Mouse (Mus musculus) forebrain, embryonic 10.5 days (tissue): Measurements from ENCODE around the gene Slc38a11. TPM values are rescaled to one million over a fixed set of nuclear protein-coding genes. Genes with fewer than 3 reads are reported as not detected.

ENCODE experiments used
- DNase-seq: peaks from one replicate; pipeline ENCODE4 v3.0.0-alpha.2; 2017; ENCODE audit warnings: low spot score; ENCODE audit errors: extremely low spot score
- H3K27ac ChIP-seq: fragments of 300-500 bp; sonication (generic); 2 replicates; pipeline ENCODE4 v1.5.1; 2016; ENCODE audit warnings: mild to moderate bottlenecking
- H3K27me3 ChIP-seq: fragments of 300-500 bp; sonication (generic); 2 replicates; pipeline ENCODE4 v1.6.1; 2016; ENCODE audit warnings: mild to moderate bottlenecking; ENCODE audit not compliant: poor library complexity, severe bottlenecking
- H3K36me3 ChIP-seq: fragments of 300-500 bp; sonication (generic); replicated peaks from 2 replicates; pipeline ENCODE4 v1.6.1; 2016; ENCODE audit warnings: mild to moderate bottlenecking, moderate library complexity
- H3K4me1 ChIP-seq: fragments of 300-500 bp; sonication (generic); 2 replicates; pipeline ENCODE4 v1.6.1; 2016
- H3K4me3 ChIP-seq: fragments of 300-500 bp; sonication (generic); 2 replicates; pipeline ENCODE4 v1.5.1; 2016; ENCODE audit warnings: mild to moderate bottlenecking, moderate library complexity
- H3K9me3 ChIP-seq: fragments of 300-500 bp; sonication (generic); 2 replicates; pipeline ENCODE4 v1.6.1; 2016; ENCODE audit warnings: mild to moderate bottlenecking, moderate library complexity
- WGBS: fragments of 180-500 bp; shearing (Covaris S2); methylation state at CpG from one replicate; pipeline ENCODE4 v1.1.7; 2016; 5-methylcytosine and 5-hydroxymethylcytosine counted together
- polyA plus RNA-seq: library from polyadenylated mRNA; unstranded; fragments of >200 nt; fragmentation: Nextera tagmentation; extraction: Ambion mirVana; gene quantifications from 2 replicates; pipeline ENCODE4 v1.2.1, GENCODE M21; 2016

Gene Slc38a11
- polyA plus RNA-seq, 1 experiment from 2014 or later, result 0.78 TPM

DNA sequence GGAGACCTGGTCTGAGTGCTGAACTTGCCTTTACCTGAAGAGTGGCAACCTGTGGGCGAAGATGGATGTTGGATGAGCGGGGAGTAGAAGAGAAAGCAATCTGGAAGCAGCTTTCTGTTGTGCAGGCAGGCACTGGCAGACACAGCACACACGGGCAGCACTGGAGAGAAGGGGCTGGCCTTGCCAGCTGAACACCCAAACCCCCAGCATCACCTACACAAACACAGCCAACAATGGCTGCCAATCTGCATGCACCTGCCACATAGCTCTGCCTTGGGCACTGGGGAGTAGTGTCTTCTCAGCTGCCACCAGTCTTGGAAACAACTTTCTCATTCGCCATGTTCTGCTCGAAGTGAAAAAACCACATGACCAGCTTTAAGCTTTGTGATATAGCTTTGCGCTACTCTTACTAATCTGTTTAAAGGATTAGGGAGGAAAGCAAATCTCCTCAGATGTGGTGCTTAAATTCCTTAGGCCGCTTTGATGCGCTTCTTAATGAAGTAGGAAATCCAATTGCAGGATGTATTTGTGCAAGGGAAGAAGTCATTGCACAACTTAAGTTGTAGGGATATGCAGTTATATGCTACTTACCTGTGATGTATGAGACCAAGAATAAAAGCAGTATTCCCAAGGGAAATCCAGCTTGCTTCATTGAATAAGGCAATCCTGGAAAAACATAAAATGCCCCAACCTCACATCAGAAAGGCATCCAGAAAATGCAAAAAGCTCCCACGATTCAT is 2.9 kb downstream of the Slc38a11 start:
- WGBS, result 49% methylated on average over 9 of the region's 9 CpGs
- Histone ChIP-seq H3K4me3 (no peak overlapping the region), H3K9me3 (no peaks in the 10 kb centered on the region), H3K27me3 (peaks cover 34% of the 10 kb centered on the region), H3K4me1 (peaks cover 30% of the 10 kb centered on the region), H3K27ac (no peak overlapping the region), H3K36me3 (no peaks in the 10 kb centered on the region)
- DNase-seq, result no peak

GRCm38 (mm10) chr2:65347367-65347766 is 16.5 kb downstream of the Slc38a11 start:
- no peak overlapping the region for H3K27ac ChIP-seq
- WGBS, result 76% methylated on average over 4 of the region's 4 CpGs
- DNase-seq, result no peak

DNA sequence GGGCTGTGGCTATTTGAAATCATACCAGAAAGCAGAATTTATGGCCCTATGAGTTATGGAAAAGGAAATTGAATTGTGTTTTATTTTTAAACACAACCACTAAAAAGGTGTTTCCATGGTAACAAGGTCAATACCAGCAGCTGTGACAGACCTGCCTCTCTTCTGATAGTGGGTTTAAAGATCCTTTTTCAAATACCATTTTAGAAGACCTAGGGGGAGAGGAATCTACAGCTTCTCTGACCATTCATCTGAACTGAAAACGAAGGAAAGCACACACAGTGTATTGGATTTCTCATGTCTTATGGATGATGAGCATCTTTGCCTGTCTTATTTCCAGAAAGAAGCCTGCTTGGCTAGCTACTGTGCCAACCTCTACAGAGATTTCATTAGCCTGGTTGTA is 16.9 kb downstream of the Slc38a11 start:
- WGBS, result 72% methylated on average over 1 of the region's 1 CpGs
- H3K9me3 ChIP-seq, result no peaks in the 10 kb centered on the region
- no peak overlapping the region for H3K4me3 ChIP-seq
- DNase-seq, result no peak
- no peaks in the 10 kb centered on the region for H3K36me3 ChIP-seq
- no peak overlapping the region for H3K27ac ChIP-seq
- H3K27me3 ChIP-seq, result no peaks in the 10 kb centered on the region
- peaks cover 2% of the 10 kb centered on the region; the same call in 1 of the 2 replicates for H3K4me1 ChIP-seq

More at GRCm38 (mm10) chr2:65347367-65347766, 16.5 kb downstream of the Slc38a11 start:
- Histone ChIP-seq H3K36me3 (no peaks in the 10 kb centered on the region), H3K4me3 (no peak overlapping the region), H3K27me3 (no peaks in the 10 kb centered on the region), H3K4me1 (peaks cover 2% of the 10 kb centered on the region; the same call in 1 of the 2 replicates), H3K9me3 (no peaks in the 10 kb centered on the region)

DNA sequence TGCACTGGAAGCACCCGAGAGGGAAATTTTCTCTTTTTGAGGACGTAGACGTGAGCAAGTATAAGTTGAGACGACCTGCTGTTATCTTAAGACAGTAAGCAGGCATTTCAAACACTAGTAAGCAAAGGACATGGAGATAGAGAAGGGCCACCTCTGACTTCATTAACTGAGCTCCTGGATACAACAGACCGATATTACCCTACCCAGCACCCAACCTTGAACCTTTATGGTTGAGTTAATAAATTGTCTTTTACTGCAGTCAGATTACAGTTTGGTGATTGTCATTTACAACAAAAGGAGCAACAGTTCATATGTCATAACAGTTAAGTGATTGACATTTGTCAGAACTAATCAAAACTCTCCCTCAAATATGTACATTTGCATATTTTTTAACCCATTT is 17.8 kb downstream of the Slc38a11 start:
- Histone ChIP-seq H3K27ac (no peak overlapping the region), H3K4me3 (no peak overlapping the region), H3K9me3 (no peaks in the 10 kb centered on the region), H3K27me3 (no peaks in the 10 kb centered on the region), H3K36me3 (no peaks in the 10 kb centered on the region), H3K4me1 (peaks cover 3% of the 10 kb centered on the region)
- DNase-seq, result no peak
- WGBS, result 92% methylated on average over 5 of the region's 5 CpGs

DNA sequence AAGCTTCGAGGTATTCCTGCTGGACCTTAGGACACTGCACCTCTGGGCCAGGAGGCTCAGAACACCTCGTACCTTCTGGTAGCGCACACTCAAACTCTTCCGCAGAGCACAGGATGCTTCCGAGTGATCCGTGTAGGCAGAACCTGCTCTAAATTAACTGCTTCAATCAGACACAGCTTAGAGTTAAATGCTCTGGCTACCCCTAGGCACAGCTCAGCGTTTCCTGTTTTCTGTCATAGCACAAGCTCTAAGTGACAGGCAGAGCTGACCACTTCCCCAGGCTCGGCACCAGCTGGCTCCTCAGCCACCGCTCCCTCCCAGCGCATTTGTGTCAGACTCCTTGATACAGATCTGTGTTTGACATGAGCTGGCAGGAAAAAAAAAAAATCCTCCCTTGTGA is 21.8 kb downstream of the Slc38a11 start:
- H3K36me3 ChIP-seq, result no peaks in the 10 kb centered on the region
- 68% methylated on average over 10 of the region's 10 CpGs for WGBS
- no peak overlapping the region for H3K27ac ChIP-seq
- H3K9me3 ChIP-seq, result no peaks in the 10 kb centered on the region
- DNase-seq, result no peak
- H3K27me3 ChIP-seq, result no peaks in the 10 kb centered on the region
- no peak overlapping the region for H3K4me3 ChIP-seq
- peaks cover 12% of the 10 kb centered on the region for H3K4me1 ChIP-seq

GRCm38 (mm10) chr2:65340839-65341238 is 23.0 kb downstream of the Slc38a11 start:
- Histone ChIP-seq H3K27me3 (no peaks in the 10 kb centered on the region), H3K36me3 (no peaks in the 10 kb centered on the region), H3K27ac (no peak overlapping the region), H3K4me3 (no peak overlapping the region), H3K9me3 (no peaks in the 10 kb centered on the region), H3K4me1 (peaks cover 12% of the 10 kb centered on the region)
- no peak for DNase-seq
- WGBS, result 72% methylated on average over 3 of the region's 3 CpGs

DNA sequence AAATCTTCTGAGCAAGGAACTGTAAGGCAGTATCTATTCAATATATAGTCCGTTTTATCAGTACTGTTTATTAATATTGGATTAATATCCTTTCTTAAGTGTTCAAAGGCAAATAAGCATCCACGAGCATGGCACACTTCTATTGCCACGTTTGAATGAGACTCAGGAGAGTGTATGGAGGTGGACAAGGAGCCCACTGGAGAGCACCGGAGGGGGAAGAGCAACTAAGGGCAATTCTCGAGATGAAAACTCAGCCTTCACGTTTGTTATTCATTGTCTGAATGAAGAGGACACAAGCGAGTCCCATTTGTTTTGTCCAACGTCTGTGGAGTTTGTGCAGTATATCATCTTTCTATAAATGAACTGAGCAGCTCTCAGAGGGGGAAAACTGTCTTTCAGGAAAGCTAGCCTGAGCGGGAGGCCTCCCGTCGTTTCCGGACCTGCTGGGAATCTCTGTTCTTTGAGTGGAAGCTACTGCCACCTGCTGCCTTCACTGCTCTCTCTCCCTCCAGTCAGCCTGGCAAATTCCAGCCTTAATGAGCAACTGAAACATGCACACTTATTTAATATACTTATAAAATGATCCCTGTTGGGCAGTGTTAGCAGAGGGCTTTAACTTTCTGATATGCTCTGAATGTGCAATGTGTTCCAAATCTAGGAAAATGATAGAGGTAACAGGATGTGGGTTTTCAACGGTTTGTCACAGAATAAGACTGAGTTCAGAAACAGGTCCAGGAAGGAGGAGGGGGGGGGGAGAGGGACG is 26.3 kb downstream of the Slc38a11 start:
- no peak overlapping the region for H3K4me3 ChIP-seq
- WGBS, result 20% methylated on average over 14 of the region's 14 CpGs
- H3K36me3 ChIP-seq, result no peaks in the 10 kb centered on the region

GRCm38 (mm10) chr2:65336608-65337007 is 27.2 kb downstream of the Slc38a11 start:
- no peak overlapping the region for H3K27ac ChIP-seq
- H3K36me3 ChIP-seq, result no peaks in the 10 kb centered on the region
- no peaks in the 10 kb centered on the region for H3K27me3 ChIP-seq
- no peak for DNase-seq
- H3K4me1 ChIP-seq, result peaks cover 12% of the 10 kb centered on the region
- no peak overlapping the region for H3K4me3 ChIP-seq
- no peaks in the 10 kb centered on the region for H3K9me3 ChIP-seq
- WGBS, result 88% methylated on average over 3 of the region's 3 CpGs

More for the DNA sequence above, 26.3 kb downstream of the Slc38a11 start:
- Histone ChIP-seq H3K4me1 (peaks cover 12% of the 10 kb centered on the region), H3K27me3 (no peaks in the 10 kb centered on the region), H3K27ac (no peak overlapping the region), H3K9me3 (no peaks in the 10 kb centered on the region)
- peak; percentile 30 for DNase-seq

DNA sequence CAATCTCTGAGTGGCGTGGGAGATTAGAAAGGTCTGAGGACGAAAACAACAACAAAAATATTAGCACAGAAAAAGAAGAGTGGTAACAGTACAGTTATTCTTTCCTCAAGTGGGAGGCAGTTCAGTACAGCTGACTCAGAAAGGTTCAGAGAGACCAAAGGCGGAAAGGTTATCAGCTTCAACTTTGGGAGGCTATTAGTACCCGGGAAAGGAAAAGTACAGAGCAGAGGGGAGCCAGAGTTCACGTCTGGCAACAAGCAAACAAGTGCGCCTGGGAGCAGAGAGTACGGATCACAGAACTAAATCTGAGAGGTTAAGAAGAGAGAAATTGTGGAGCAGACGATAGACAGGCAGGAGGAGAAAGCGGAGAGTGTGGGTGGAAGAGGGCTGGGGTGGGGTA is 29.7 kb downstream of the Slc38a11 start:
- Histone ChIP-seq H3K27ac (no peak overlapping the region), H3K36me3 (no peaks in the 10 kb centered on the region), H3K27me3 (no peaks in the 10 kb centered on the region), H3K4me1 (peaks cover 12% of the 10 kb centered on the region), H3K4me3 (no peak overlapping the region), H3K9me3 (no peaks in the 10 kb centered on the region)
- DNase-seq, result no peak
- WGBS, result 85% methylated on average over 9 of the region's 9 CpGs

DNA sequence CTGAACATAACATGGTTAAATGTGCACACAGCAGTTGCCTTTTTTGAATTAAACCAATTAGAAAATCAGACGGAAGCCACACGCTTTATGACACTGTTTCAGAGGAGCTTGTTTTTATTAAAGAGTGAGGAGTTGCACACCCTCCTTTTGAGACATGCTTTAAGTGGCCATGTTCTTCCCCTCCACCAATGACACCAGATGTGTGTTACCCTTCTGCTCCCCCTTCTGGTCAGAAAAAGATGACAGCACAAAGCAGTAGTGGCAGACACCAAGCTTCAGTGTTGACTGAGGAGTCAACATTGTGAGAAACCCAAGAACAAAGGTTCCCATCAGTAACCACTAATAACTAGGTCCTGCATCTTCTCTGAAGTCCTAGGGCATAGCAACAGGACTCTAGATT is 32.5 kb downstream of the Slc38a11 start:
- WGBS, result 74% methylated on average over 2 of the region's 2 CpGs
- no peaks in the 10 kb centered on the region for H3K36me3 ChIP-seq
- no peak overlapping the region for H3K4me3 ChIP-seq
- H3K9me3 ChIP-seq, result no peaks in the 10 kb centered on the region
- 0 out of 2 replicates have a peak, but pooled peaks cover 3% of the 10 kb centered on the region for H3K4me1 ChIP-seq
- H3K27ac ChIP-seq, result no peak overlapping the region
- DNase-seq, result peak; percentile 29
- no peaks in the 10 kb centered on the region for H3K27me3 ChIP-seq

DNA sequence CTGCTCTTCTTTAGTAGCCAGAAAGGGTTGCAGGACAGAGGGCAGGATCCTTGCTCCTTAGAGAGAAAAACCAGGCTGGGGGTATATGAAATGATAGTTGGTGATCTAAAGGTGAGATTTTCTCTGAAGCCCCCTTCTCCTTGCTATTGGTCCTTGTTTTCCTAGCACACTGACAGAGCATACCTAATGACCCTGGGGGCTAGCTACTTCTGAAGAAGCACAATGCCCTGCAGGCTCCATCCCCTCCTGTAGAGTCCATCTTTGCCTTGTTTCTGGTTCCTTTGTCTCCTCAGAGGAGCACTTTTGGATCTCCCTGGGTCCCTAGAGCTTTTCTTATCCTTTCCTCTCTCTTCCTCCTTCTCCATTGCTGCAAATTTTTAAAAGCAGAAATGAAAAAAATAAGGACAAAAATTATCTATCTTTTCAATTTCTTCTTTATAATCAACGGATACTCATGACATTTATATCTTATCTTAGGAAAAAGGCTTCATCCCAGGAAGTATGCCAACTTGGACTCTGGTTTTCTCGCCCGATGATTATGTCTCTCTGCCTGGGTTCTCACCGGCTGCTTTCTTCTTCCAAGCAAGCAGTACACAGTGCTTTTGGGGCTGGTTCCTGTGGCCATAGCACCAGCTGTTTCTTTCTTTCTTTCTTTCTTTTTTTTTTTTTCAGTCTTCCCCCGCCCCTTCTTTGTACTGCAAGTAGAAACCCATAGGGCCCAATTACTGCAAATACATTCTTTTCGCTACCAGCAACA is 41.7 kb downstream of the Slc38a11 start:
- Histone ChIP-seq H3K36me3 (no peaks in the 10 kb centered on the region), H3K27me3 (no peaks in the 10 kb centered on the region), H3K9me3 (no peaks in the 10 kb centered on the region), H3K4me1 (peaks cover 14% of the 10 kb centered on the region), H3K27ac (peak overlapping the region; percentile 68), H3K4me3 (no peak overlapping the region)
- no peak for DNase-seq
- 60% methylated on average over 6 of the region's 6 CpGs for WGBS

- no peaks in the 10 kb centered on the region for H3K36me3 ChIP-seq
- H3K27me3 ChIP-seq, result no peaks in the 10 kb centered on the region
- no peak overlapping the region for H3K4me3 ChIP-seq
- H3K9me3 ChIP-seq, result no peaks in the 10 kb centered on the region
- H3K27ac ChIP-seq, result no peak overlapping the region
- WGBS, result 91% methylated on average over 2 of the region's 2 CpGs
- no peak for DNase-seq
- H3K4me1 ChIP-seq, result peaks cover 14% of the 10 kb centered on the region
Observed at GRCm38 (mm10) chr2:65320975-65321374, 42.9 kb downstream of the Slc38a11 start.
